Mouse (Mus musculus): ENCODE data around the gene Auts2. TPM values are rescaled to one million over a fixed set of nuclear protein-coding genes. Genes with fewer than 3 reads are reported as not detected.

Auts2 gene
- polyA plus RNA-seq, 1 experiment from 2014 or later, result 4.9 TPM

DNA sequence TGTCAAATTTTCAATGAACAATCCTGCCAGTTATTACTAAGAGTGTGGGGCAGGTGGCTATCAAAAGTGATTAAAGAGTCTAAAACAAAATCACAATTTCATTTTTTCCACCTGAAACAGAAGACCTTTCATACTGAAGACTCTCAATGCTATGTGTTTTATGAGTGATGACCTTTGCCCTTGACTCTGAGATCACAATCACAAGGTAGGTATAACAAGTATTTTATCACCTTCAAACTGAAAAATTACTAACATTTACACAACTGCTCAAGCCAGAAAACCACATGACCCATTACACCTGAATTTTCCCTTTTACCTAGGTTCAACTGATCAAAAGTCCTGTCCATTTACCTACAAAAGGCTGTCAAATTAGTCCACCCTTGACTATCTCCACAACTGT is 582.7 kb downstream of the Auts2 start:
- no peak for TF ChIP-seq CTCF (IDR thresholded peaks at IDR 0.05; ENCODE audit: low read depth)

DNA sequence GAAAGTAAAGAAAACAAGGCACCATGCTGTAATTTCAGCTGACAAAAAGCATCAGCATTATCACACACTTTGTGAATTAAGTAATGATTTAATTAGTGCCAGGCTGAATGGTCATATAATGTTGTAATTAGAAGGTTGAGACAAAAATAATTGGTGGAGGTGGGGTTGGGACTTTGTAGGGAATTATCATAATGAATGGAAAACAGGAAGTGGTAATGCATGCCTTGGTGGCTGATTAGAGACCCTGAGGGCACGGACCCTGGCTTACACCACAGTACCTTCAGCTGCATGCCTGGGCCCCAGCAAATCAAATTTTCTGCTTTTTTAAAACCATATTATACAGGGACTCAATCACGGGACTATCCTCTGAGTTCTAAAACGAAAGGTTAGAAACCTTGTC is 586.1 kb downstream of the Auts2 start:
- Histone ChIP-seq H3K9me3 (ENCODE audit: control insufficient read depth) (no peaks in the 10 kb centered on the region), H3K4me1 (replicated peaks; ENCODE audit: control insufficient read depth, insufficient read depth, low read length) (no peaks in the 10 kb centered on the region), H3K27me3 (replicated peaks; ENCODE audit: control insufficient read depth, insufficient read depth, low read length) (no peaks in the 10 kb centered on the region), H3K4me3 (ENCODE audit: low read depth, low read length) (no peak overlapping the region), H3K36me3 (ENCODE audit: control insufficient read depth, insufficient read depth) (no peaks in the 10 kb centered on the region), H3K9ac (ENCODE audit: low read depth, low read length) (no peak overlapping the region), H3K27ac (ENCODE audit: low read depth, low read length) (no peak overlapping the region), H3K4me2 (replicated peaks; ENCODE audit: low read depth) (no peak overlapping the region)
- ATAC-seq, result no peak
- TF ChIP-seq CTCF (IDR thresholded peaks at IDR 0.05; ENCODE audit: low read depth), result no peak
- 87% methylated on average over 3 of the region's 3 CpGs for WGBS

More for the DNA sequence above, 582.7 kb downstream of the Auts2 start:
- Histone ChIP-seq H3K4me1 (replicated peaks; ENCODE audit: control insufficient read depth, insufficient read depth, low read length) (no peaks in the 10 kb centered on the region), H3K27me3 (replicated peaks; ENCODE audit: control insufficient read depth, insufficient read depth, low read length) (no peaks in the 10 kb centered on the region), H3K4me3 (ENCODE audit: low read depth, low read length) (no peak overlapping the region), H3K4me2 (replicated peaks; ENCODE audit: low read depth) (no peak overlapping the region), H3K9ac (ENCODE audit: low read depth, low read length) (no peak overlapping the region), H3K27ac (ENCODE audit: low read depth, low read length) (no peak overlapping the region), H3K36me3 (ENCODE audit: control insufficient read depth, insufficient read depth) (no peaks in the 10 kb centered on the region), H3K9me3 (ENCODE audit: control insufficient read depth) (no peaks in the 10 kb centered on the region)
- peak; percentile 74 for ATAC-seq

DNA sequence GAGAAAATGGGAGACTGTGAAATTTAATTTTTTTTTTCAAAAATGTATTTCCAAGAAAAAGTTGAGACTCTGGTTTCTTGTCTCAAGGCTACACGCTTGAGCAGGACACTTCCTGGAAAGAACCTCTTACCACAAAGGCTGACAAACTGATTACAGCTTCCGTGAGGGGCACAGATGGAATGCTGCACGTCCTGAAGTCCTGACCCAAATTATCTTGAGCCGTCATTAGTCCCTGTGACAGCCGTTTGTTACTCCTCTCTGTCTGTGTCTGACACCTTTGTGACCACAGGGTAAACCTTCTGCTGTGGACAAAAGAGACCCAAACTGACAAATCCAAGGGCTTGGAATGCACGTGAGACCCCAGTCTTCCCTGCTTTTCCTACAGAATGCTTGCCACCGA is 587.1 kb downstream of the Auts2 start:
- 43% methylated on average over 7 of the region's 7 CpGs for WGBS
- Histone ChIP-seq H3K36me3 (ENCODE audit: control insufficient read depth, insufficient read depth) (no peaks in the 10 kb centered on the region), H3K27me3 (replicated peaks; ENCODE audit: control insufficient read depth, insufficient read depth, low read length) (no peaks in the 10 kb centered on the region), H3K27ac (ENCODE audit: low read depth, low read length) (no peak overlapping the region), H3K9ac (ENCODE audit: low read depth, low read length) (no peak overlapping the region), H3K4me1 (replicated peaks; ENCODE audit: control insufficient read depth, insufficient read depth, low read length) (no peaks in the 10 kb centered on the region), H3K4me2 (replicated peaks; ENCODE audit: low read depth) (no peak overlapping the region), H3K9me3 (ENCODE audit: control insufficient read depth) (no peaks in the 10 kb centered on the region), H3K4me3 (ENCODE audit: low read depth, low read length) (no peak overlapping the region)
- no peak for ATAC-seq
- no peak for TF ChIP-seq CTCF (IDR thresholded peaks at IDR 0.05; ENCODE audit: low read depth)

DNA sequence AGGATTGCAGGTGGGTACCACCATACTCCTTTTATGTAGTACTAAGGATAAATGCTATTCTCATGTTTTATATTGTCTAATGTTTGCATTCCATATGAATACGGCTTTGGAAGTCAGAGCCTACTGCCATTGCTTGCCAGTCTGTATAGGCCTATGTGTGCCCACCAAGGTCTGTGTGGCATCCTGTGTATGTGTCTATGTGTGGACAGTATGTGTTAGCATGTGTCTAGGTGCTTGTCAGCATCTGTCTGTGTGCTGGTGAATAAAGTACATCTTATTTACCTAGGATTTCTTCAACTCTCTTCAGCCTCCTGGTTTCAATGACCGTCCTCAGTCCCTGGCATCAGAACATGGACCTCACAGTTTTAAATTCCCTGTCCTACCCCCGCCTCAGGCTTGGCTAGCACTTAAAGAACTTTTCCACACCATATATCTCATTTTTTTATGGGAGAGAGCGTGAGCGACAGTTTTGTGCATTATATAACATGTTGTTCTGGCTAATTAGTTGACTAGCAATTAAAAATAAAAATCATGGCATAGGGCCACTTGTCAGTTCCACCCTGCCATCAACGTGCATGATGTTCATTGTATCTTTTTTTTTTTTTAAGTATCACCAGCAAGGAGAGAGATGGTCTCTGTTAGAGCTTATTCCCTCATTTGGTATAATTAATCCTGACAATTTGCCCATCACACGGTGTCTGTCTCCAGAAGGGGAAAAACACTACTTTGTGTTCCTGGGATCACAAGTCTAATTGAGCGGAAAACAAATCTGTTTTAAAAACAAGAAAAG is 587.7 kb downstream of the Auts2 start:
- H3K4me2 ChIP-seq (replicated peaks; ENCODE audit: low read depth), result no peak overlapping the region
- no peaks in the 10 kb centered on the region for H3K36me3 ChIP-seq (ENCODE audit: control insufficient read depth, insufficient read depth)
- 94% methylated on average over 8 of the region's 8 CpGs for WGBS
- no peak overlapping the region for H3K4me3 ChIP-seq (ENCODE audit: low read depth, low read length)
- no peak overlapping the region for H3K9ac ChIP-seq (ENCODE audit: low read depth, low read length)
- no peaks in the 10 kb centered on the region for H3K9me3 ChIP-seq (ENCODE audit: control insufficient read depth)
- TF ChIP-seq CTCF (IDR thresholded peaks at IDR 0.05; ENCODE audit: low read depth), result no peak
- no peaks in the 10 kb centered on the region for H3K4me1 ChIP-seq (replicated peaks; ENCODE audit: control insufficient read depth, insufficient read depth, low read length)
- no peak overlapping the region for H3K27ac ChIP-seq (ENCODE audit: low read depth, low read length)
- no peak for ATAC-seq
- no peaks in the 10 kb centered on the region for H3K27me3 ChIP-seq (replicated peaks; ENCODE audit: control insufficient read depth, insufficient read depth, low read length)

DNA sequence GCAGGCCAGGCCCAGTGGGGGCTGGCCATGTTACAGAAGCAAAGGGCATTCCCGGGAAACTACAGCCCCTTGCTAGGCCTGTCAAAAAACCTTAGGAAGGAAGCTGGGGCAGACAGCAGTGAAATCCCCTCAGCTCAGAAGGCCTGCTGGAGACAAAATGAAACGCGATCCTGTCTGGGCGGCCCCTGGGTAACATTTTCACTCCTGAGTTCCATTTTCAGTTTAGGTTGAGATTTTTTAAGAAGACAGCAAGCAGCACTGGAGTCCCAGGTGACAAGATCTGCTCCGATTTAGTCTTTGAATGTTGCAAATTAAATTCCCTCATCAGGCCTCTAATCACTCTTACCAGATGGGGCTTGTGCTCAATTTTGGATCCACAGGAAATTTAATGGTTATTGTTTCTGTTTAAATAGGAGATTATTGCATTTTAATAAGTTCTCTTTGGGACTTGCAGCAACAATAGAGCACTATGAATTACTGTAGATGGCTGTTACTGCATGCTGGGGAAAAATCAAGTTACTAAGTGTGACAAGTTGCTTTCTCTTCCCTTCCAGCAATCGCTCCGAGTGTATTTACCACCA is 594.5 kb downstream of the Auts2 start:
- H3K4me1 ChIP-seq (replicated peaks; ENCODE audit: control insufficient read depth, insufficient read depth, low read length), result no peaks in the 10 kb centered on the region
- 70% methylated on average over 7 of the region's 7 CpGs for WGBS
- no peaks in the 10 kb centered on the region for H3K27me3 ChIP-seq (replicated peaks; ENCODE audit: control insufficient read depth, insufficient read depth, low read length)
- H3K4me2 ChIP-seq (replicated peaks; ENCODE audit: low read depth), result no peak overlapping the region
- H3K9me3 ChIP-seq (ENCODE audit: control insufficient read depth), result no peaks in the 10 kb centered on the region
- H3K27ac ChIP-seq (ENCODE audit: low read depth, low read length), result no peak overlapping the region
- H3K4me3 ChIP-seq (ENCODE audit: low read depth, low read length), result no peak overlapping the region
- no peaks in the 10 kb centered on the region for H3K36me3 ChIP-seq (ENCODE audit: control insufficient read depth, insufficient read depth)
- TF ChIP-seq CTCF (IDR thresholded peaks at IDR 0.05; ENCODE audit: low read depth), result no peak
- ATAC-seq, result no peak
- H3K9ac ChIP-seq (ENCODE audit: low read depth, low read length), result no peak overlapping the region

DNA sequence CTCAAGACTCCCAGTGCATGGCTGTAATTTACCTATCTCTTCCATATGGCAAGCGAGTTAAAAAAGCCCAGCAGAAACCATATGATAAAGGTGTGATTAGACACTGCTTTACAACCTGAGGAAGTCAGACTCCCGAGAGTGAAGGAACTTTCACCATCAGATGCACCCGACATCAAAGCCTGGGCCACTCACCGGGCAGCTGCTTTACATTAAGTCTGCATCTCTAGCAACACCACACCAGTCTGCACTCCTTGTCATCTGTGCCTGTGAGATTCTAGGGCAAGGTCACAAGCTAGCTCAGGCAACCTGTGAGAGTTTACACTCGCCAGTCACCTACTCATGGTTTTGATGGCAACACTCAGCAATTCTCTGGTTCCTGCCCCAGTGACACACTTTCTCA is 596.3 kb downstream of the Auts2 start:
- H3K9me3 ChIP-seq (ENCODE audit: control insufficient read depth), result no peaks in the 10 kb centered on the region
- no peaks in the 10 kb centered on the region for H3K36me3 ChIP-seq (ENCODE audit: control insufficient read depth, insufficient read depth)
- H3K27ac ChIP-seq (ENCODE audit: low read depth, low read length), result no peak overlapping the region
- H3K9ac ChIP-seq (ENCODE audit: low read depth, low read length), result no peak overlapping the region
- H3K4me2 ChIP-seq (replicated peaks; ENCODE audit: low read depth), result no peak overlapping the region
- TF ChIP-seq CTCF (IDR thresholded peaks at IDR 0.05; ENCODE audit: low read depth), result no peak
- H3K4me3 ChIP-seq (ENCODE audit: low read depth, low read length), result no peak overlapping the region
- no peak for ATAC-seq
- no peaks in the 10 kb centered on the region for H3K4me1 ChIP-seq (replicated peaks; ENCODE audit: control insufficient read depth, insufficient read depth, low read length)
- WGBS, result 55% methylated on average over 5 of the region's 5 CpGs
- no peaks in the 10 kb centered on the region for H3K27me3 ChIP-seq (replicated peaks; ENCODE audit: control insufficient read depth, insufficient read depth, low read length)
